Mouse (Mus musculus) stomach, embryonic 16.5 days (tissue): ENCODE measurements at regions not wholly inside any gene's neighbourhood (a gene's known extent, or its start where the extent isn't known, plus 50 kb on each side); places are given as distances from the start of the nearest gene placed in this dataset.

Experiments used
- ATAC-seq: fragments of 200-750 bp; cut with Nextera tagmentation; 2 replicates; pipeline ENCODE4 v1.8.0; 2017; ENCODE audit warnings: moderate number of reproducible peaks, moderate TSS enrichment; ENCODE audit not compliant: insufficient read depth, low FRiP score
- H3K27ac ChIP-seq: fragments of 300-500 bp; sonication (generic); 2 replicates; pipeline ENCODE4 v1.5.1; 2014; ENCODE audit warnings: low read length
- H3K27me3 ChIP-seq: fragments of 300-500 bp; sonication (generic); 2 replicates; pipeline ENCODE4 v1.6.1; 2014; ENCODE audit warnings: low read length, control low read depth, mixed read lengths; ENCODE audit not compliant: control insufficient read depth, insufficient read depth
- H3K36me3 ChIP-seq: fragments of 300-500 bp; sonication (generic); 2 replicates; pipeline ENCODE4 v1.6.1; 2014; ENCODE audit warnings: low read length; ENCODE audit not compliant: control insufficient read depth, insufficient read depth
- H3K4me1 ChIP-seq: fragments of 300-500 bp; sonication (generic); 2 replicates; pipeline ENCODE4 v1.6.1; 2014; ENCODE audit warnings: low read length, control low read depth, mixed read lengths; ENCODE audit not compliant: control insufficient read depth, insufficient read depth
- H3K4me2 ChIP-seq: fragments of 300-500 bp; sonication (generic); 2 replicates; pipeline ENCODE4 v1.6.1; 2014; ENCODE audit warnings: low read depth, low read length, mixed read lengths
- H3K4me3 ChIP-seq: fragments of 300-500 bp; sonication (generic); replicated peaks from 2 replicates; pipeline ENCODE4 v1.5.1; 2014; ENCODE audit warnings: mild to moderate bottlenecking, low read length
- H3K9ac ChIP-seq: fragments of 300-500 bp; sonication (generic); 2 replicates; pipeline ENCODE4 v1.6.1; 2014; ENCODE audit warnings: low read length
- H3K9me3 ChIP-seq: fragments of 300-500 bp; sonication (generic); replicated peaks from 2 replicates; pipeline ENCODE4 v1.6.1; 2016; ENCODE audit warnings: low read length, control low read depth; ENCODE audit not compliant: control insufficient read depth
- WGBS: fragments of 180-500 bp; shearing (Covaris S2); extraction: QIAGEN DNeasy Blood & Tissue Kit; methylation state at CpG from one replicate; pipeline ENCODE4 v1.1.7; 2014; 5-methylcytosine and 5-hydroxymethylcytosine counted together

- no peak overlapping the region for H3K4me3 ChIP-seq
These were observed 220.2 kb upstream of the Il12b start for GRCm38 (mm10) chr11:44179711-44180110.

GRCm38 (mm10) chr11:44183823-44184222 is 216.0 kb upstream of the Il12b start:
- ATAC-seq = no peak
- Histone ChIP-seq H3K9me3 (no peaks in the 10 kb centered on the region), H3K4me1 (no peaks in the 10 kb centered on the region), H3K27me3 (no peaks in the 10 kb centered on the region), H3K27ac (no peak overlapping the region), H3K4me2 (no peak overlapping the region), H3K4me3 (no peak overlapping the region), H3K36me3 (no peaks in the 10 kb centered on the region), H3K9ac (no peak overlapping the region)
- 77% methylated on average over 3 of the region's 3 CpGs for WGBS

More at GRCm38 (mm10) chr11:44179711-44180110, 220.2 kb upstream of the Il12b start:
- Histone ChIP-seq H3K27me3 (no peaks in the 10 kb centered on the region), H3K4me1 (no peaks in the 10 kb centered on the region), H3K36me3 (no peaks in the 10 kb centered on the region), H3K9ac (no peak overlapping the region), H3K9me3 (no peaks in the 10 kb centered on the region), H3K4me2 (no peak overlapping the region), H3K27ac (no peak overlapping the region)
- WGBS = 74% methylated on average over 3 of the region's 3 CpGs
- no peak for ATAC-seq

DNA sequence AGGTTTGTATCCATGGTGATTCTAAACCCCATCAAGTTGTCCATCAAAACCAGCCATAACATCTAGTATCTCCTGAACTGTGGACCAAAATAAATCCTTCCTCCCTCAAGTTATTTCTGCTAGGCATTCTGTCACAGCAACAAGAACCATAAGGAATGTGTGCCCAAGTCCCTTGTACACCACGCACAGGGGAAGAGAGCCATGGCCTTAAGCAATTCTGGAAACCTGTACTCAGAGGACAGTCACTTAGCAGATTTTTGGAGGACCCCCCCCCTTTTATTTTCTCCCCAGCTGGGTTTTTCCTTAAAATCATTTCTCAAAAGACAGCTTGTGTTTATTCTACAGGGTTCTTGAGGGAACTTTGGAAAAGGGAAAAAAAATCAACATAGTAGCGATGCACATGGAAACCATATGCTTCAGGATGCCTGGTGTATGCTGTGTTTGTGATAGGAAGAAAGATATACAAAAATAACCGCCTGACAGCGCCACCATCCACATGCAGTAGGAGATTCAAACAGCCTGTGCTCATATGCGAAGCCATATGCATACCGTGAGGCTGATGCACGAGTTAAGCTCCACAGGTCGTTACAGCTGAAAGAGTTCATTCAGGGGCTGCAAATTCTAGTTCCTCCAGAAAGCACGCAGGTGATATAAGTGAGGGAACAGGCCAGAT is 214.5 kb upstream of the Il12b start:
- Histone ChIP-seq H3K4me1 (no peaks in the 10 kb centered on the region), H3K27me3 (no peaks in the 10 kb centered on the region), H3K4me3 (no peak overlapping the region), H3K4me2 (no peak overlapping the region), H3K9me3 (no peaks in the 10 kb centered on the region), H3K9ac (no peak overlapping the region), H3K27ac (no peak overlapping the region), H3K36me3 (no peaks in the 10 kb centered on the region)
- no peak for ATAC-seq
- WGBS = 66% methylated on average over 9 of the region's 9 CpGs

DNA sequence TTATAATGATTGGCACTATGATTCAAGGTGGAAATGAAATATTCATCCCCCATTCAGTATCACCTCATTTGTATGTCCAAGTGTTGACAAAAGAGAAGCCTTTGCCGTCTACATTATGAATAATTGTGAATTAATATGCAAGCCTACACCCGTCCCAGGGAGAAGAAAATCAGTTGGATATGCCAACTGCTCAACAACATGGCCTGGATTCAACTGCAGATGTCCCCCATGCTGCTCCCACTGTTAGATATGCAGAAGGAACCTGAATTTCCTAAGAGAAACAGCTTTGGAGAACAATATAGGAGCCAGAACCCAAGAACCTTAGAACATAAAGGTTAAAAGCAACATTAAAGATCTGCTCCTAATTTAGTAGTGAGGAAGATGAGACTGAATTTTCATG is 211.7 kb upstream of the Il12b start:
- WGBS = 66% methylated on average over 2 of the region's 2 CpGs
- ATAC-seq = no peak
- H3K4me3 ChIP-seq = no peak overlapping the region

GRCm38 (mm10) chr11:44193806-44194205 is 206.1 kb upstream of the Il12b start:
- no peak overlapping the region for H3K9ac ChIP-seq
- H3K4me1 ChIP-seq = no peaks in the 10 kb centered on the region
- H3K27ac ChIP-seq = no peak overlapping the region
- WGBS = 86% methylated on average over 9 of the region's 9 CpGs
- H3K4me3 ChIP-seq = no peak overlapping the region
- no peaks in the 10 kb centered on the region for H3K9me3 ChIP-seq
- no peak for ATAC-seq
- H3K36me3 ChIP-seq = no peaks in the 10 kb centered on the region
- no peaks in the 10 kb centered on the region for H3K27me3 ChIP-seq
- no peak overlapping the region for H3K4me2 ChIP-seq

More for the DNA sequence above, 211.7 kb upstream of the Il12b start:
- no peak overlapping the region for H3K9ac ChIP-seq
- no peaks in the 10 kb centered on the region for H3K4me1 ChIP-seq
- H3K9me3 ChIP-seq = no peaks in the 10 kb centered on the region
- no peak overlapping the region for H3K27ac ChIP-seq
- no peaks in the 10 kb centered on the region for H3K27me3 ChIP-seq
- H3K4me2 ChIP-seq = no peak overlapping the region
- H3K36me3 ChIP-seq = no peaks in the 10 kb centered on the region

- Histone ChIP-seq H3K36me3 (no peaks in the 10 kb centered on the region), H3K4me2 (no peak overlapping the region), H3K27ac (no peak overlapping the region), H3K9ac (no peak overlapping the region), H3K27me3 (no peaks in the 10 kb centered on the region), H3K9me3 (no peaks in the 10 kb centered on the region), H3K4me3 (no peak overlapping the region), H3K4me1 (no peaks in the 10 kb centered on the region)
- ATAC-seq = no peak
- WGBS = 58% methylated on average over 2 of the region's 2 CpGs
These were observed 197.1 kb upstream of the Il12b start for GRCm38 (mm10) chr11:44202716-44203115.

DNA sequence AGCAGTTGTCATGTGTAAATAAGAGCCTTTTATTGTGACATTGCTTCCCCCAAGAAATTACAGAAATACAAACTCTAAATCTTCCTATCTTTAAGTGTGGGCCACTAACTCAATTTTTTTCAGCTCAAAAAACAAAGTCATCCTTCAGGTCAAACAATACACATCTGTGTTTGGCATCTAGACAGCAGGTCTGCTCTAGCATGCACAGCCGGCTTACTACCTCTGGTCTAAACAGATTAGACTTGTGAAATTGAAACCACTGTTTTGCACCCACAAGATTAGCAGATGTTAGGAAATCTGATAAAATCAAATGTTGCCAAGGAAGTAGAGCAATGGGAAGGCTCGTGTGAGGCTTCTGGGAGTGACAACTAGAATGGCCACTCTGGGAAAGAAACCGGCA is 195.5 kb upstream of the Il12b start:
- H3K4me3 ChIP-seq = no peak overlapping the region
- ATAC-seq = no peak
- H3K27ac ChIP-seq = no peak overlapping the region
- no peak overlapping the region for H3K4me2 ChIP-seq
- H3K9me3 ChIP-seq = no peaks in the 10 kb centered on the region
- no peaks in the 10 kb centered on the region for H3K36me3 ChIP-seq
- H3K27me3 ChIP-seq = no peaks in the 10 kb centered on the region
- H3K4me1 ChIP-seq = no peaks in the 10 kb centered on the region
- WGBS = 63% methylated on average over 3 of the region's 3 CpGs
- no peak overlapping the region for H3K9ac ChIP-seq

DNA sequence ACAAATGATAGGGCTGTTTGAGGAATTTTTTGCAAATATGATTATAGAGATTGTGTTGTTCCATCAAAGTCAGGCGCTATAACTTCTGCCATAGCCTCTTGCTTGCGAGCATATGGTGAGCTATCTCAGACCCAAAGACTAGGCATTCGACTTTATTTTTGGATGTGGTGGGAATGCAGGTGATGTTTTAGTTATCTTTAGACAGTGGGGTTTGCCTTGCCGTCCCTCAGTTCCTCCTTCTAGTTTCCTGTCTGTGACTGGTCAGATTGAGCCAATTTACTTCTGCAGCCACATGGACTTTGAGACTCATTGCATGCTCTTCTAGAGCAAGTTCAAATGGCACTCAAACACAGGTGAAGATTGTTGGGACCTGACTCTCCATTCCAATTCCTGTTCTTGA is 193.0 kb upstream of the Il12b start:
- no peak for ATAC-seq
- no peak overlapping the region for H3K27ac ChIP-seq
- no peaks in the 10 kb centered on the region for H3K36me3 ChIP-seq
- no peaks in the 10 kb centered on the region for H3K4me1 ChIP-seq
- no peak overlapping the region for H3K4me3 ChIP-seq
- H3K4me2 ChIP-seq = no peak overlapping the region
- no peaks in the 10 kb centered on the region for H3K27me3 ChIP-seq
- no peak overlapping the region for H3K9ac ChIP-seq
- H3K9me3 ChIP-seq = no peaks in the 10 kb centered on the region
- WGBS = 85% methylated on average over 4 of the region's 4 CpGs

DNA sequence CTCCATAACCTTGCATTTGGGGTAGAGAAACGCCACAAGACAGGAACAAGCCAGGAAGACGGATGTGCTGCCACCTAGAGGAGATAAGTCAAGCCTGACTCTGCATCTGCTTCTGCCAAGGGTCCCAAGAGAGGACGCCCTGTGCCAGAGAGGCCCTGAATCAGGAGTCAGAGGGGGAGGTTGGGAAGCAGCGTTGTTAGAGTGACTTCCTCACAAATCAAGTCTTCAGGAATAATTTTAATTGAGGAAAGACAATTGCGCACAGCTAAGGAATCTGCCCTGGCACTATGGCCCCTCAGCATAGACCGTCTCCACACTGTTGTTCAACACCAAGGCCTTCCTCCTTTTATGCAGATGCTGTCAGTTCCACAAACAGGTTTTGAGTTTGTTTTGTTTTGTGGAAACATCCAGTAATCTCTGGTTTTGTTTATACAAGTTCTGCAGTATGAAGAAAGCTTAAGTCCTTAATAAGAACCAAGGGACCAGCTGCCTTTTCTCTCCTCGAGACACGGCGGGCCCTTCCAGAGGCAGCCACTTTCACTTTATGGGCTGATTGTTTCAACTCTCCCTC is 187.9 kb upstream of the Il12b start:
- Histone ChIP-seq H3K4me3 (no peak overlapping the region), H3K9me3 (no peaks in the 10 kb centered on the region), H3K4me1 (no peaks in the 10 kb centered on the region), H3K36me3 (no peaks in the 10 kb centered on the region), H3K9ac (no peak overlapping the region), H3K4me2 (no peak overlapping the region), H3K27me3 (no peaks in the 10 kb centered on the region), H3K27ac (peak overlapping the region; percentile 64)
- peak; percentile 40 for ATAC-seq
- 41% methylated on average over 9 of the region's 9 CpGs for WGBS
